Mouse (Mus musculus): ENCODE measurements around the gene Rpl29.

GRCm38 (mm10) chr9:106477649-106478048, 48.4 kb downstream of the Rpl29 start:
- no peak for TF ChIP-seq CTCF (IDR thresholded peaks at IDR 0.05; ENCODE audit: low read depth)
- no peak for TF ChIP-seq EP300 (optimal IDR thresholded peaks at IDR 0.05)
